Mouse (Mus musculus) embryonic facial prominence, embryonic 11.5 days (tissue): ENCODE results near the gene Kat8. TPM values are rescaled to one million over a fixed set of nuclear protein-coding genes. Genes with fewer than 3 reads are reported as not detected.
"Not testable (repeated sequence)": the region's sequence is repeated elsewhere in the genome, so short reads cannot be mapped to it uniquely, and the experiment has no call there.

ENCODE experiments used
- ATAC-seq: fragments of 200-750 bp; cut with Nextera tagmentation; replicated peaks from 2 replicates; pipeline ENCODE4 v1.8.0; 2017; ENCODE audit warnings: low read depth; ENCODE audit not compliant: insufficient number of reproducible peaks, low FRiP score, low TSS enrichment
- DNase-seq: peaks from one replicate; pipeline ENCODE4 v3.0.0-alpha.2; 2015; ENCODE audit warnings: low spot score
- H3K27ac ChIP-seq: fragments of 300-500 bp; sonication (generic); replicated peaks from 2 replicates; pipeline ENCODE4 v1.5.1; 2014; ENCODE audit warnings: mild to moderate bottlenecking, low read depth, low read length, control low read depth
- H3K27me3 ChIP-seq: fragments of 300-500 bp; sonication (generic); 2 replicates; pipeline ENCODE4 v1.6.1; 2014; ENCODE audit warnings: mild to moderate bottlenecking, low read length, moderate library complexity, mixed read lengths; ENCODE audit not compliant: control insufficient read depth, insufficient read depth
- H3K36me3 ChIP-seq: fragments of 300-500 bp; sonication (generic); replicated peaks from 2 replicates; pipeline ENCODE4 v1.6.1; 2014; ENCODE audit warnings: low read depth, mild to moderate bottlenecking, low read length, moderate library complexity, mixed read lengths; ENCODE audit not compliant: control insufficient read depth, insufficient read depth
- H3K4me1 ChIP-seq: fragments of 300-500 bp; sonication (generic); 2 replicates; pipeline ENCODE4 v1.6.1; 2014; ENCODE audit warnings: low read length, mixed read lengths; ENCODE audit not compliant: control insufficient read depth, insufficient read depth
- H3K4me2 ChIP-seq: fragments of 300-500 bp; sonication (generic); 2 replicates; pipeline ENCODE4 v1.6.1; 2014; ENCODE audit warnings: low read depth, mild to moderate bottlenecking, control low read depth, low read length, moderate library complexity
- H3K4me3 ChIP-seq: fragments of 300-500 bp; sonication (generic); 2 replicates; pipeline ENCODE4 v1.5.1; 2014; ENCODE audit warnings: low read depth, low read length, control low read depth
- H3K9ac ChIP-seq: fragments of 300-500 bp; sonication (generic); replicated peaks from 2 replicates; pipeline ENCODE4 v1.6.1; 2014; ENCODE audit warnings: mild to moderate bottlenecking, control low read depth, low read length
- H3K9me3 ChIP-seq: fragments of 300-500 bp; sonication (generic); replicated peaks from 2 replicates; pipeline ENCODE4 v1.6.1; 2016; ENCODE audit warnings: mild to moderate bottlenecking, low read length, inconsistent platforms, mixed read lengths; ENCODE audit not compliant: control insufficient read depth
- WGBS: fragments of 180-500 bp; shearing (Covaris S2); extraction: QIAGEN DNeasy Blood & Tissue Kit; methylation state at CpG from one replicate; pipeline ENCODE4 v1.1.7; 2014; 5-methylcytosine and 5-hydroxymethylcytosine counted together
- polyA plus RNA-seq: library from polyadenylated mRNA; unstranded; fragments of >200 nt; fragmentation: Nextera tagmentation; extraction: Ambion mirVana; gene quantifications from 2 replicates; pipeline ENCODE4 v1.2.1, GENCODE M21; 2014

Gene Kat8
- polyA plus RNA-seq, 1 experiment from 2014 or later = 55.2 TPM

DNA sequence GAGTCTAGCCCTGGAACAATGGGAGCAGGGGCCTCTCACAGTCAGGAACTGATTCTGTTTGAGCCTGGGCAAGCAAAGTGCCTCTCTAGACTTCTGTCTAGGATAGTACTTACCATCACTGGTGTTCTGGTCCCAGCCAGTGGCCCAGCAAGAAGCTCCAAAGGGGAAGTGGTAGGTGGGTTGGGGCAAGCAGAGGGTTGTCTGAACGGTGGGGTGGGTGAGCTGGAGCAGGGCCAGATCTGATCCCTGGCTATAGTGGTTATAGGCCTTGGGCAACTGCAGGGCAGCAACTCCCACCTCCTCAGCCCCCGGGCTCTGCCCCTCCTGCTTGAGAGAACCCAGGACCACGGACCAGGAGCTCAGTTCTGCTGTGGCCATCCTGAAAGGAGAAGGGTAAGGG is 23.5 kb upstream of the Kat8 start:
- no peaks in the 10 kb centered on the region for H3K9me3 ChIP-seq
- no peak overlapping the region for H3K4me2 ChIP-seq
- no peak for DNase-seq
- no peak overlapping the region for H3K27ac ChIP-seq
- H3K4me1 ChIP-seq = no peaks in the 10 kb centered on the region
- H3K9ac ChIP-seq = no peak overlapping the region
- no peak for ATAC-seq
- 83% methylated on average over 3 of the region's 3 CpGs for WGBS
- no peaks in the 10 kb centered on the region for H3K27me3 ChIP-seq
- no peak overlapping the region for H3K4me3 ChIP-seq
- H3K36me3 ChIP-seq = peaks cover 11% of the 10 kb centered on the region

- Histone ChIP-seq H3K9ac (no peak within 1 kb of the TSS), H3K4me2 (no peak within 1 kb of the TSS), H3K4me3 (no peak within 1 kb of the TSS), H3K4me1 (no peaks in the 10 kb centered on the region), H3K9me3 (no peaks in the 10 kb centered on the region), H3K36me3 (peaks cover 8% of the 10 kb centered on the region), H3K27me3 (no peaks in the 10 kb centered on the region), H3K27ac (no peak within 1 kb of the TSS)
- WGBS = 33% methylated on average over 4 of the region's 4 CpGs
- DNase-seq = no peak
- ATAC-seq = no peak
Observed at GRCm38 (mm10) chr7:127890798-127891197, 21.5 kb upstream of the Kat8 start, which contains the start of gene Prss53. Prss53 (minus strand) TSS chr7:127890970.

DNA sequence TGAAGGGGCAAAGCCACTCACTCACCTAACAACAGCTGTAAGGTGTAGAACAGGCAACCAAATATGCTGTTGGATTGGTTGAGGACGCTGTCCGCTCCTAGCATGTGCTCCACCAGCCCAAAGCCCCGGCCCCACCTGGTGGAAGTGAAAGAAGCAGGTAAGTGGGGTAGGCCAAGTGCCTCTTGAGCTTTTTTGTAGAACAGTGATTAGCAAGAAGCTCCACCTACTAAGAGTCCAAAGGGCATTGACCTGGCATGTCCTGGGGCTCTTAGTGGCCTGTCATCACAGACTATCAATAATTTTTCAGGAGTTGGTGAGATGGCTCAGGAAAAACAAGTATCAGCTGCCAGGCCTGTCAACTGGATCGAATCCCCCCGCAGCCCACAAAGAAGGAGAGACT is 17.8 kb upstream of the Kat8 start:
- Histone ChIP-seq H3K36me3 (no peaks in the 10 kb centered on the region), H3K4me3 (peak overlapping the region; percentile 56), H3K27ac (no peak overlapping the region), H3K9ac (no peak overlapping the region), H3K9me3 (no peaks in the 10 kb centered on the region), H3K4me1 (no peaks in the 10 kb centered on the region), H3K27me3 (no peaks in the 10 kb centered on the region), H3K4me2 (peak overlapping the region; percentile 76)
- no peak for DNase-seq
- 84% methylated on average over 5 of the region's 5 CpGs for WGBS
- ATAC-seq = no peak

DNA sequence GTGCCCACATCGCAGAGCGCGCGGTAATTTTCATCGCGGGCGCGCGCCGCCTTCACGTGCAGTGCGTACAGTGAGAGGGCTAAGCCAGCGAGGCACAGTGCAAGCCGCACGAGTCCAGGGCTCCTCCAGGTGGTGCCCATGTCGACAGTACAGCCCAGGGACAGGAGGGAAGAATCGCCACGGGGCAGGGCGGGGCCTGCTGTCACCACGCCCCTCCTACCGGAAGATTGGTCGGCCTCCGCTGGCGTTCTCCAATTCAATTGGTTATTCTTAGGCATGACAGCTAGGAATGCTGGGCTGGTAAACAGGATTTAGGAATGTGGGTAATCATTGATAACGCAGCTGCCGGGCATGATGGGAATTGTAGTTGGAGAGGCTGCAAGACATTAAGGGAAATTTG is 16.9 kb upstream of the Kat8 start, which contains the start of the genes Gm21974 and Vkorc1:
Gene Gm21974, minus strand, starts transcription at position 13 of the 400 bp plus-strand sequence.
Gene Vkorc1, minus strand, starts transcription at position 176 of the 400 bp plus-strand sequence.
- no peaks in the 10 kb centered on the region for H3K4me1 ChIP-seq
- H3K4me2 ChIP-seq = peak within 1 kb of the TSS; percentile 76
- no peaks in the 10 kb centered on the region for H3K36me3 ChIP-seq
- under 1% methylated on average over 26 of the region's 26 CpGs for WGBS
- H3K4me3 ChIP-seq = peak within 1 kb of the TSS; percentile 56
- ATAC-seq = peak; percentile 97
- H3K27me3 ChIP-seq = no peaks in the 10 kb centered on the region
- peak; percentile 96 for DNase-seq
- H3K27ac ChIP-seq = peak within 1 kb of the TSS; percentile 22
- no peaks in the 10 kb centered on the region for H3K9me3 ChIP-seq
- H3K9ac ChIP-seq = peak within 1 kb of the TSS; percentile 65

GRCm38 (mm10) chr7:127895891-127896290 is 16.4 kb upstream of the Kat8 start:
- not testable (repeated sequence) for H3K27me3 ChIP-seq, DNase-seq, H3K9me3 ChIP-seq, H3K36me3 ChIP-seq, H3K4me1 ChIP-seq, H3K9ac ChIP-seq, H3K4me2 ChIP-seq, H3K27ac ChIP-seq, ATAC-seq
- WGBS = 70% methylated on average over 7 of the region's 7 CpGs
- H3K4me3 ChIP-seq = peak overlapping the region; percentile 56; the same call in 1 of the 2 replicates

GRCm38 (mm10) chr7:127896384-127896783 is 15.9 kb upstream of the Kat8 start:
- 57% methylated on average over 13 of the region's 13 CpGs for WGBS

DNA sequence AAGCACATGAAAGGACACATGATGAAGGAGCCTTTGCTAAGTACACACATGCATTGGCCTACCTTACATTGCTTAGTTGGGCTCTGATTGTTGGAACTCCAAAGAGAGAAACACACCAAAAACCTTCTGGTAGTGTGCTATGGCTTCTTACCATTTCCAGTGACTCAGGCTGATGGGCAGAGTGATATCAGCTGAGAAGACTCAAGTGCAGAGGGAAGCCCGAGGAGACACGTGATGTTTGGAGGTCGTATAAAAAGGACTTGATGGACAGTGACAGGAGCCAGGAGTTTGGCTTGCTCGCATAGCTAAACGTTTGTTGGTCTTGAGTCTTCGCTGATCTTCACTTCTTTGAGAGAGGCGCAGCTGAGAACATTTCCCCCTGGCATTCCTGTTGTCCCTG is 14.8 kb upstream of the Kat8 start:
- DNase-seq (no peak), ATAC-seq (no peak)
- H3K9ac ChIP-seq = no peak overlapping the region
- WGBS = 89% methylated on average over 7 of the region's 7 CpGs
- H3K36me3 ChIP-seq = no peaks in the 10 kb centered on the region
- H3K27ac ChIP-seq = no peak overlapping the region
- no peaks in the 10 kb centered on the region for H3K4me1 ChIP-seq
- H3K4me3 ChIP-seq = no peak overlapping the region
- H3K4me2 ChIP-seq = no peak overlapping the region
- no peaks in the 10 kb centered on the region for H3K9me3 ChIP-seq
- H3K27me3 ChIP-seq = no peaks in the 10 kb centered on the region

More at GRCm38 (mm10) chr7:127896384-127896783, 15.9 kb upstream of the Kat8 start:
- Histone ChIP-seq H3K27ac (no peak overlapping the region), H3K9me3 (no peaks in the 10 kb centered on the region), H3K27me3 (no peaks in the 10 kb centered on the region), H3K4me1 (no peaks in the 10 kb centered on the region), H3K4me2 (no peak overlapping the region), H3K9ac (no peak overlapping the region), H3K36me3 (no peaks in the 10 kb centered on the region), H3K4me3 (no peak overlapping the region)
- no peak for ATAC-seq
- DNase-seq = peak; percentile 61

GRCm38 (mm10) chr7:127898179-127898956 is 13.9 kb upstream of the Kat8 start:
- DNase-seq (no peak), ATAC-seq (no peak)
- 40% methylated on average over 10 of the region's 10 CpGs for WGBS
- Histone ChIP-seq H3K4me1 (no peaks in the 10 kb centered on the region), H3K36me3 (no peaks in the 10 kb centered on the region), H3K4me3 (no peak overlapping the region), H3K4me2 (no peak overlapping the region), H3K9me3 (no peaks in the 10 kb centered on the region), H3K9ac (no peak overlapping the region), H3K27me3 (no peaks in the 10 kb centered on the region), H3K27ac (no peak overlapping the region)
